Mouse (Mus musculus): ENCODE results near the gene Ttll7.
A peak's percentile ranks its signal among the peaks of the same experiment; 100 is the strongest.

Ttll7 gene

DNA sequence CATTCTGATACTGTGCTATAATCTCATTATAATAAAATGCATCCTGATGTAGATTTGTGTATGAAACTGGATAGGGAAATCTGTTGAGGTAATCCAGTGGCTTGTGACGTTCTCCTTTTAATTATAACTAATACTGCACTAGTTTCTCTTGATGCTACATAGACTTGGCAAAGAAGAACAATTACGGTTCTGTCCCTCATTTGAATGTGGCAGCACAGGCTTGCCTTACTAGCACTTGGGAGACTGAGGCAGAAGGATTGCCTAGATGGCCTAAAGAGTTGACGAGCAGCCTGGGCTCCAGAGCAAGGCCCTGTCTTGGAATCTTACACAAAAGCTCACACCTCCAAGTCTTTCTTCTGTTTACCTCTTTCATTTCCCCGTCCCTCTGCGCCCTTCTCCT is 80.3 kb downstream of the Ttll7 start:
- no peaks in the 10 kb centered on the region for H3K27me3 ChIP-seq (ENCODE audit: control insufficient read depth, insufficient read depth, low read length, poor library complexity, severe bottlenecking)
- no peaks in the 10 kb centered on the region for H3K36me3 ChIP-seq (ENCODE audit: control insufficient read depth, insufficient read depth, low read length, poor library complexity, severe bottlenecking)
- DNase-seq (ENCODE audit: low read depth, low spot score) = no peak

DNA sequence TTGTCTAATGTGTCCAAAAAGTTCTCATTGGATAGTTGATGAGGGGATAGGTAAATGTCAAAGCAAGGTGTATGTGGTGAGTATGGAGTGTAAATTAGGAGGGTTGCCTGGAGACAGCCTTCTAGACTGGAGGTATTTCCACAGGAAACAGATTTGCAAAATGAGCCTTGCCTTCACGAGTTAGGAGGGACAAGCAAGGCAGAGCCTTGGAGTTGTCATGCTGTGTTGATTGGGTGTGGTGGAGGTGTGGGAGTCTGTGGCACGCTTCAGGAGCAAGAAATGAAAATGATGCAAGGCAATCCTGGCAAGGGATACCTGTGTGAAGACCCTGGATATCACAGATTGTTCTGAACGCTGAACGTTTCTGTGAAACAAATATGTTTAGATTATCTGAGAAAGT is 84.7 kb downstream of the Ttll7 start:
- H3K27me3 ChIP-seq (ENCODE audit: control insufficient read depth, insufficient read depth, low read length, poor library complexity, severe bottlenecking) = no peaks in the 10 kb centered on the region
- no peaks in the 10 kb centered on the region for H3K36me3 ChIP-seq (ENCODE audit: control insufficient read depth, insufficient read depth, low read length, poor library complexity, severe bottlenecking)
- DNase-seq (ENCODE audit: low read depth, low spot score) = no peak

DNA sequence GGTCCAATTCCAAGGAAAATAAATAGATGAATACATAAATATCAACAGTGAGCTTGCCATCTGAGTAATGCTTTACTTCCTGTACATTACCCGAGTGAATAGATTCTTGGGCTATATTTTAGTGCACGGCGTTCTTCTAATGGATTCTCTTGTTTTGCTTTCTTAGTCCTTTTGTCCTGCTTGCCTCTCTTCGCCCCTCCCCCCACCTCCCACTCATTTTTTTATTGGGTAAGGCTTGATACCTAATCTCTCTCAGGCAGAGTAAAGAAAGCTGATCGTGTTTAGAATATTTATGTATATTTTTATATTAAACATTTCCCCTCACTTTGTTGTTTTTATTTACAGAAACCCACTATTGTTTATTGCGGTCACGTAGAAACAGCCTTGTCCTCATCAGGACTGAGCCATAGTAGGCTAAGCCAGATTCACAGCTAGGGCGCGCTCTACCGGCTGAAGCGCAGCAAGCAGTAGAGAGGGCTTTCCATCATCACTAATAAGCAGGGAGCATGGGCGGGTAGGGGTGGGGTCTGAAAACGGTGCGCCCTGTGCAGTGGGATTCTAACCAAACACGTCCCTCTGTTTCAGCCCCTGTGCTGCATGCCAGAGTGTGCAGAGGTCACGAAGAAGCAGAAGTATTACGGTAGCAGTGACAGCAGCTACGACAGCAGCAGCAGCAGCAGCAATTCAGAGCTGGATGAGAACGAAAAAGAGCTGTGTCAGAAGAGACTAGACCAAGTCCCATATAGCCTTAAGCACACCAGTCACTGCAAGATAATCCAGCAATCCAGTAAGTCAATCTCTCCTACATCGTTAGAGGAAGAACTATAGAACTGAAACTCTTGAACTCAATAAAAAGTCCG is 87.5 kb downstream of the Ttll7 start:
- no peaks in the 10 kb centered on the region for H3K27me3 ChIP-seq (ENCODE audit: control insufficient read depth, insufficient read depth, low read length, poor library complexity, severe bottlenecking)
- DNase-seq (ENCODE audit: low read depth, low spot score) = no peak

DNA sequence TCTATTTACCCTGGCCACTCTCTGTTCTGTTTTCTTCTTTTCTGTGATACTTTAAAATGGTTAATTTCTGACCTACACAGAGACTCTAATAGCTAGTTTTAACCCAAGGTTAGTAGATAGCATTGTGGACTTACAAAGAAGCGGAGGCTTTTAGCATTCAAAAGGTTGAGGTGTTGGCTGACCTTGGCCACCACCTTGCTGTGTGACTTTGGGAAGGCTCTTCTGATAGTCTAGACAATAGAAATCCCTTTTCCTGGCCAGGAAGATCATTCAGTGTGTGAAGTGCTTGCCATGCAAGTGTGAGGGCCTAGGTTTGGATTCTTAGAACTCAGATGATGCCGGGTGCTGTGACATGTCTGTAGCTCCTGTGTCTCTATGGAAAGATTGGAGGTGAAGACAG is 90.9 kb downstream of the Ttll7 start:
- DNase-seq (ENCODE audit: low read depth, low spot score) = no peak
- no peaks in the 10 kb centered on the region for H3K36me3 ChIP-seq (ENCODE audit: control insufficient read depth, insufficient read depth, low read length, poor library complexity, severe bottlenecking)
- no peaks in the 10 kb centered on the region for H3K27me3 ChIP-seq (ENCODE audit: control insufficient read depth, insufficient read depth, low read length, poor library complexity, severe bottlenecking)

More for the DNA sequence above, 87.5 kb downstream of the Ttll7 start:
- no peaks in the 10 kb centered on the region for H3K36me3 ChIP-seq (ENCODE audit: control insufficient read depth, insufficient read depth, low read length, poor library complexity, severe bottlenecking)

DNA sequence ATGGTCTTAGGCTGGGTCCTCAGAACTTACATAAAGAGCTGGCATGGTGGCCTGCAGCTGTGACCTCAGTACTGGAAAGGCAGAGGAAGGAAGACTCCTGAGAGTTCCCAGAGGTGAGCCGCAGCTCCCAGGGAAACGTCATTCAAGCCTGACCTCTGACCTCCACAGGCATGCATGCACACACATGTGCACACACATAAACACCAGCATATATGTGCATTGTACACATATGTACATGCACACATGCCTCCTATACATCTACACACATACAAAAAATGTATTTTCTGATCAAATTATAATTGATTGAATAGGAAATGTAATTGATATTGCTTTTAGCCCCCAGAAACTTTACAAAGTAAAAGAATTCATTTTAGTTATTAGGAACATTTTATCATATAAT is 93.2 kb downstream of the Ttll7 start:
- Histone ChIP-seq H3K27me3 (ENCODE audit: control insufficient read depth, insufficient read depth, low read length, poor library complexity, severe bottlenecking) (no peaks in the 10 kb centered on the region), H3K36me3 (ENCODE audit: control insufficient read depth, insufficient read depth, low read length, poor library complexity, severe bottlenecking) (no peaks in the 10 kb centered on the region)
- no peak for DNase-seq (ENCODE audit: low read depth, low spot score)

DNA sequence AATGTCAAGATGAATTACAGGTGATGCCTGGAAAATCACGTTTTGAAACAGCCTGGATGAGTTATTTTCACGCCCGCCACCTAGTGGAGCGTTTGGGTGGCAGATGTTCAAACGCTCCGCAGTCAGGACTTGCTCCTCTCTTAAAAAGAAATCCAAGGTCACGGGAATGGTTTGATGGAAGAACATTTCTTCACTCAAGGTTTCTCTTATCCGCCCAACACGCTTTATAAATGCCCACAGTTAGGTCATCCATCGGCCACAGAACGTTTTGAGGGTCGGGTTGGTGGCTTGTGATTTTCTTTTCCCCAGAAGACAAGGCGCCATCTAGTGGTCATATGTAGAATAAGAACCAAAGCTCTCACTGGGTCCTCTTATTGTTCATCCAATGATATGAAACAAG is 93.7 kb downstream of the Ttll7 start:
- H3K27me3 ChIP-seq (ENCODE audit: control insufficient read depth, insufficient read depth, low read length, poor library complexity, severe bottlenecking) = no peaks in the 10 kb centered on the region
- peak; percentile 71 for DNase-seq (ENCODE audit: low read depth, low spot score)
- H3K36me3 ChIP-seq (ENCODE audit: control insufficient read depth, insufficient read depth, low read length, poor library complexity, severe bottlenecking) = no peaks in the 10 kb centered on the region

DNA sequence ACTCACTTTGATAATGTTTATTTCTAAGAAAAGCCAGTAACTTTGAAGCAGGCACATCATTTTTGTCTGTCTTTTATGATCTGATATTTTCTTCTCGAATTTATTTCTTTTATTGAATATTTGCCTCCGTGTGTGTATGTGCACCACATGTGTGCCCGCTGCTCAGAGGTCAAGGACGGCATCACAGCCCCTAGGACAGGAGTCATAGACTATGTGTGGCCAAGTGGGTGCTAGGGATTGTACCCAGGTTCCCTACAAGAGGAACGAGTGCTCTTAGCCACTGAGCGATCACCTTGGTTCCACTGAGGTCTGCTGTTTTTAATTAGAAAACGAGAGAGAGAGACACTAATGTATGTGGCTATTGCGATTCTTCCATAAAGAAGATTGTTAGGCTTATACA is 94.5 kb downstream of the Ttll7 start:
- DNase-seq (ENCODE audit: low read depth, low spot score) = no peak
- H3K36me3 ChIP-seq (ENCODE audit: control insufficient read depth, insufficient read depth, low read length, poor library complexity, severe bottlenecking) = no peaks in the 10 kb centered on the region
- H3K27me3 ChIP-seq (ENCODE audit: control insufficient read depth, insufficient read depth, low read length, poor library complexity, severe bottlenecking) = no peaks in the 10 kb centered on the region

DNA sequence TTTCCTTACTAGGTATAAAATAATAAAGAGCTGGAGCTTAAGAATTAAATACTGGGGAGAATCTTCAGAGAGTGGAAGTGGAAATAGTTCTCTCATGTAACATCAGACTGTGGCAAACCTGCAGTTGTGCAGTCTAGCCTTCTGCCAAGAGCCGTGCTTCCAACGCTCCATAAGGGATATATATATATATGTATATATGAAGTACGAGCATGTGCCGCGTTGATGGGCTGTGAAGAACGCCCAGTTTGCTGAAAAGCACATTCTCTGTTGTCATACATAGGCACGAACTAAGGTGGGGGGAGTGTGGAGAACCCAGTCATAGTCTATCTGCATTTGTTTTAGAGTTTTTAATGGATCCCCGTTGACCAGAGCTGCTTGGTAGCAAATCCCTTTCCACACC is 104.6 kb downstream of the Ttll7 start:
- H3K27me3 ChIP-seq (ENCODE audit: control insufficient read depth, insufficient read depth, low read length, poor library complexity, severe bottlenecking) = no peaks in the 10 kb centered on the region
- no peak for DNase-seq (ENCODE audit: low read depth, low spot score)

DNA sequence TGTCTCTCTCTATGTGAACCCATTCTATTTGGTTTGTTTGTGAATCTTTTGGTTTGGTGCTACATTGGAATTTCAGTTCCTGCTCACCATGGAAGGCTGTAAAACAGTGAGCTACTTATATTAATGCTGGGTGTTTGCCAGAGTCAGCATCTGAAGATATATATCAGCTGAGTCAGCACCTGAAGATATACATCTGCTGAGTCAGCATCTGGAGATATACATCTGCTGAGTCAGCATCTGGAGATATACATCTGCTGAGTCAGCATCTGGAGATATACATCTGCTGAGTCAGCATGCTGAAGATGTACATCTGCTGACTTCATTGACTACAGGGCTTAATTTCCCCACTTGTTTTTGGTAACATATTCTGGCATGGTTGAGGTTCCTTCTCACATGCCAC is 110.7 kb downstream of the Ttll7 start:
- no peaks in the 10 kb centered on the region for H3K36me3 ChIP-seq (ENCODE audit: control insufficient read depth, insufficient read depth, low read length, poor library complexity, severe bottlenecking)
- no peaks in the 10 kb centered on the region for H3K27me3 ChIP-seq (ENCODE audit: control insufficient read depth, insufficient read depth, low read length, poor library complexity, severe bottlenecking)
- no peak for DNase-seq (ENCODE audit: low read depth, low spot score)

More for the DNA sequence above, 104.6 kb downstream of the Ttll7 start:
- no peaks in the 10 kb centered on the region for H3K36me3 ChIP-seq (ENCODE audit: control insufficient read depth, insufficient read depth, low read length, poor library complexity, severe bottlenecking)

DNA sequence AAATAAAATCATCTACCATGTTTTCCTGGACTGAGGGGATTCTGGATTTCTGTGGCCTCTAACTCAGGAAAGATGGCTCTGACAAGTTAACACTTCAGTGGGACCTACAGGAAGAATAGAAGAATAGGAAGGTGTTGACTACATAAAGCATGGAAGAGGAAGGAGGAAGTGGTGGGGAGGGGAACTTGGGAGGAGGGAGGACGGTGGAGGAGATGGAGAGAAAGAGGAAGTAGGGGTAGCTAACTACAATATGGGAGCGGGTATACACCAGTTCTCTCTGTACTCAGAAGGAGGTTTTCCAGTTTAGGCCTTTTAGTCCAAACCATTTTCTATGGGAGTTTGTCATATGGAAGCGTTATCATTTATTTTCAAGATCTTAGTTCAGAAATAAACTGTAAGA is 112.2 kb downstream of the Ttll7 start:
- Histone ChIP-seq H3K36me3 (ENCODE audit: control insufficient read depth, insufficient read depth, low read length, poor library complexity, severe bottlenecking) (no peaks in the 10 kb centered on the region), H3K27me3 (ENCODE audit: control insufficient read depth, insufficient read depth, low read length, poor library complexity, severe bottlenecking) (no peaks in the 10 kb centered on the region)
- no peak for DNase-seq (ENCODE audit: low read depth, low spot score)

DNA sequence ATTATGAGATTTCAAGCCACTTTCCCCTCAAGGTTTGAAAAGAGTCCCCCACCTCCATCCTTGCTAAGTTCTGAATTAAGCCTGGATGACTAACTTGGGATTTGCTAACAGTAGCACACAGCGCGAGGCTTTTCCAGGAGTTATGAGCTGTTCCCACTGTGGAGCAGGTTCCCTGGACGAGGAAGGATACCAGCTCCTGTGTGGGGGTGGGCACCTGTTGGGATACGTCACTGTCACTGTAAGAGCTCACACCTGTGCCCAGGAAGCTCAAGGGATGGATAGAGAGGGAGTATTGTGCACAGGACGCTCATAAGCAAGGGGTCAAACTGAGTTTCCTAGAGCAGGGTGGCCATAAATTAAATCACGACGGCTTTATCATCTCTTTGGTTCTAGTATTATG is 115.1 kb downstream of the Ttll7 start:
- Histone ChIP-seq H3K36me3 (ENCODE audit: control insufficient read depth, insufficient read depth, low read length, poor library complexity, severe bottlenecking) (no peaks in the 10 kb centered on the region), H3K27me3 (ENCODE audit: control insufficient read depth, insufficient read depth, low read length, poor library complexity, severe bottlenecking) (no peaks in the 10 kb centered on the region)
- DNase-seq (ENCODE audit: low read depth, low spot score) = no peak

DNA sequence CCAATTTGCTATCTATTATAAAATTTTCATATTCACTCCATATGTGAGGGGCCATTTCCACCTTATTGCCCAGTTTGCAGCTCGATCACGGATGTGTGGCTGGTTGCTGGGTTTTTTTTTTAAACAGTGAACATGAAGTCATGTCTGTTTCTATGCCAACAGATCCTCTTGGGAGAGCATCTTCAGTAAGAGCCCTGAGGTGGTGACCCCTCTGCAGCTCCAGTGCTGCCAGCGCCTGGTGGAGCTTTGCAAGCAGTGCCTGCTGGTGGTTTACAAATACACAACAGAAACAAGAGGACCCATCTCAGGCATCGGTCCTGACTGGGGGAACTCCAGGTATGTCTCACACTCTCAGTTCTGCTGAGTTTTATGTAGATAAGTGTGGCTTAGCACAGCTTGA is 115.7 kb downstream of the Ttll7 start:
- H3K27me3 ChIP-seq (ENCODE audit: control insufficient read depth, insufficient read depth, low read length, poor library complexity, severe bottlenecking) = no peaks in the 10 kb centered on the region
- no peak for DNase-seq (ENCODE audit: low read depth, low spot score)
- H3K36me3 ChIP-seq (ENCODE audit: control insufficient read depth, insufficient read depth, low read length, poor library complexity, severe bottlenecking) = no peaks in the 10 kb centered on the region

DNA sequence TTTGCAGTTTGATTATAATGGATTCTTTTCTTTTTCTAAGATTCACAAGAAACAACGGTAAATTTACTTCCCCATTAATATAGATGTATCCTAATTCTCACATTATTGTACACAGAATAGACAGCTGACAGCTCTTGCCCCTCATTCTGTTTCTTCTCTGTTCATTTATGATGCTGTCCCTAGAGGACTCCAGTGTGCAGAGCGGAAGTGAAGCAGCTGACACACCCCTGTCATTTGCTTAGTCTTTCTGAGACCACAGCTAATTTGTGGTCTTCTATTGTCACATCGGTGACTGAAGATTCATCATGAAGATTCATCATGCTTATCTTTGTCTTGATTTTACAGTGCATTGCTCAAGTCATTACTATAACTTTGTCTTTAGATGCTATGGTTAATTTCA is 126.1 kb downstream of the Ttll7 start:
- H3K36me3 ChIP-seq (ENCODE audit: control insufficient read depth, insufficient read depth, low read length, poor library complexity, severe bottlenecking) = no peaks in the 10 kb centered on the region
- no peaks in the 10 kb centered on the region for H3K27me3 ChIP-seq (ENCODE audit: control insufficient read depth, insufficient read depth, low read length, poor library complexity, severe bottlenecking)
- DNase-seq (ENCODE audit: low read depth, low spot score) = no peak

DNA sequence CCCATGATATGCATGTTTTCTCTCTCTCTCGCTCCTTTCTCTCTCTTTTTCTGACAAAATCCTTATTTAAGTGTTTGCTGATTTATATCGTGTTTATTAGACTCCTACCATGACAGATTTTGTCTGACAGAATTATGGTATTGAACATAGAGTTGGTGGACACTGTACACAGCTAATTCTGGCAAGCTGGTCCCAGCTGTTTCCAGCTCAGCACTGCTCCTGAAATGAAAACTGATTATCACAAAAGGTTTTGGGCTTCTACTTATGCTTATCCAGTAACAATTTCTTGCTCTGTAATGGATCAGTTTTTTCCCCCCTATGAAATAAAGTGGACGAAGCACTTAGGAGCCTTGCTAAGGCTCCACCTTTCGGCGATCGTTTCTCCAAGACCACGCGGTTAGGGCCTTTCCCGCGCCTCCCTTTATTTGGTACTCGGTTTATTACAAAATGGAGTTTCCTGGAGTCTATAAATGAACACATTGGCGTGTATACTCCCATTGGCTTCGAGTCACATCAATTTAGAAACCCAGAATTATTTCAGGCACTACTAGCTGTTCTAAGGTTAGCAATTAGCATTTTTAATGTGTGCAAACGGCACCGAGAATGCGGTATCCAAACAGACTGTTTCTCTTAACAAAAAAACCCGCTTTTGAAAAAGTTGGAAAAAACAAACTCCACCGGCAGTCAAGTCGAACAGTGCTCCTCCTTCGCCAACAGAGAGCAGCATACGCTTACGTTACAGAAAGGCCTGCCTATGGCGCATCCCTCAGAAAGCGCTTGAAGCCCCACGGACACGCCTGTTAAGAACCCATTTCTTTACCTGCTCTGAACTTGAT is 141.9 kb downstream of the Ttll7 start:
- no peaks in the 10 kb centered on the region for H3K27me3 ChIP-seq (ENCODE audit: control insufficient read depth, insufficient read depth, low read length, poor library complexity, severe bottlenecking)
- no peaks in the 10 kb centered on the region for H3K36me3 ChIP-seq (ENCODE audit: control insufficient read depth, insufficient read depth, low read length, poor library complexity, severe bottlenecking)
- peak; percentile 8 for DNase-seq (ENCODE audit: low read depth, low spot score)

DNA sequence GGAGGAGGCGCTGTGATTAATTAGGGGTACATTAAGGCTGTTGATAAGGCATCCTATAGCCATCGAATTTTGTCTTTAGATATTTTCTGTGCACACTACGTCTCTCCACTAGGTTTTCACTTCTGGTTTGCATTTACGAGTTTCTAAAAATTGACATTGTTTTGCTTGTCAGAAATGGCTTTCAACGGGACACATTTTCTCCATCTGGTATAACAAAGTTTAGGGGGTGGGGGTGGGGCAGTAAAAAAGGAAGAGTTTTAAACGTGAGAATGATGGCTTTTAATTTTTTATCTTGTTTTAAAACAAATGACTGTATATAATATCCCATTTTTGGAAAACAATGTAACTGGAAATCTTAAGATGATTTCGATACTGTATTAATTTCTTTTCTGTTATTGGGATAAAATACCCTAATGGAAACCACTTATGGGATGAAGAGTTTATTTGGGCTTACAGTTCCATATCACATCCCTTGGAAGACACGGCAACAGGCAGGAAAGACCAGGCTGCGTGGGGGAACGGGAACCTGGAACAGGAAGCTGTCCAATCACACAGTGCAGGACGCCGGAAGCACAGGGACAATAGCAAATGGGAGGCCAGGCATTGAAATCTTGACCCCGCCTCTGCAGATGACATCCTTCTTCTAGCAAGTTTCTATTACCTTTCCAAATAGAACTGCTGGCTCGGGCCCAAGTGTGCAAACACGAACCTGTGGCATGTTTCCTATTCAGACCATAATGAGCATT is 142.7 kb downstream of the Ttll7 start:
- Histone ChIP-seq H3K27me3 (ENCODE audit: control insufficient read depth, insufficient read depth, low read length, poor library complexity, severe bottlenecking) (no peaks in the 10 kb centered on the region), H3K36me3 (ENCODE audit: control insufficient read depth, insufficient read depth, low read length, poor library complexity, severe bottlenecking) (no peaks in the 10 kb centered on the region)
- no peak for DNase-seq (ENCODE audit: low read depth, low spot score)

Measured in splenic B cell, adult 2 months (primary cell).